Mouse (Mus musculus): ENCODE measurements around the gene Wdr95.

GRCm38 (mm10) chr5:149537796-149538511 lies 9.5 kb downstream of the Wdr95 start:
- no peak for TF ChIP-seq CTCF (IDR thresholded peaks at IDR 0.05; ENCODE audit: control insufficient read depth, insufficient read depth, low read length)
- TF ChIP-seq POLR2A (IDR thresholded peaks at IDR 0.05; ENCODE audit: borderline replicate concordance, control insufficient read depth, low read depth, low read length): no peak

Data from bone marrow, adult 2 months (tissue).